Mouse (Mus musculus) embryo, embryonic 9.5 days (tissue): ENCODE data around the gene Hivep2.

Experiments used
- DNase-seq: peaks from one replicate; pipeline ENCODE4 v3.0.0-alpha.2; 2017; ENCODE audit errors: extremely low spot score

The Hivep2 gene

GRCm38 (mm10) chr10:13965974-13966829 is at the start of gene Hivep2:
Hivep2 (plus strand) TSS chr10:13966075.
- DNase-seq: peak; percentile 77

DNA sequence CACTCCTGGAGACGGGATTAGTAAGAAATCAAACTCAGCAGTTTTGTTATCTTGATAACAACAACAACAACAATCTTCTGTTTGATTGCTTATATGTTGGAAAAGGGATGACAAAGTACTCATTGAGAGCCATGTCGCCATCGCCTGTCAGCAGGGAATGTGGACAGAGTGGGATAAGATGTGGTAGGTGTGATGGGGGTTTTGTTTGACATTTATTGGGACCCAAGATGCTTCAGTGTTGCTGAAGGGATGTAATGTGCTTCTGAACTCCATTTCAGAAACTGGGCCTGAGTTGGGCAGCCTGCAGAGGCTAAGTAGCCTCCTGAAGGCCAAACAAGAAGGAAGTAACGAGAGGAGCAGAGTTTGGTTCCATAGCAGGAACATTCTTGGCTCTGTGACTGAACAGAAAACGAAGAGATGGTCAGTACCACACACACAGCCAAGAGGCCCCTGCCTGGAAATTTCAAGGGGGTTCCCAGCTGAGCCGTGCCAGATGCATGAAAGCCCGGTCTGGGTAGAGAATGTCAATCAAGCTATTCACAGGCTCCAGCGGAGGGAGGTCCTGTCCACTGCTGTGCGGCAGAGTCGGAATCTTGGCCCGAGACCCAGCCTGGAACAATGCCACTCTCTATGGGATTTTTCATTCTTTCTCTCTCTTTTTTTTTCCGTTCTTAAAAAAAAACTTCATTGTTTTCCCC is 49.1 kb upstream of the Hivep2 start:
- peak; percentile 36 for DNase-seq

- no peak for DNase-seq
Measured at GRCm38 (mm10) chr10:13921641-13922385, 44.1 kb upstream of the Hivep2 start.

GRCm38 (mm10) chr10:13929306-13929705 is 36.6 kb upstream of the Hivep2 start:
- DNase-seq: no peak

DNA sequence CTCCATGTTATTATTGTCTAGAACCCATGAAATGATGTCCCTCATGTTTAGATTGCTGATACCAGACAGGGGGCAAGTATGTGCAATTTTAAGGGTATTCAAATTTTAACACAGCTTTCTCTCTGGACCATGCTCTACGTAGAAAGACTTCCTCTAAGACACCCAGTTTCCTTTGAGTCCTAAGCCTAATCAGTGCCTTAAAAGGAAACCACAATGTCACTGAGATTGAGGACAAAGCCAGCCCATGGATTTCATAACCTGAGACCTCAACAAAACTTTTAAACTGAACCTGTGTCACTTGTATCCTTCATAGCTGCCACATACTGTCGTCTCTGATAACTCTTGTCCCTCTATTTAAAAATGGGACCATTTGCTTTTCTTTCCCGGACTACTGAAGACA is 33.7 kb upstream of the Hivep2 start:
- no peak for DNase-seq

DNA sequence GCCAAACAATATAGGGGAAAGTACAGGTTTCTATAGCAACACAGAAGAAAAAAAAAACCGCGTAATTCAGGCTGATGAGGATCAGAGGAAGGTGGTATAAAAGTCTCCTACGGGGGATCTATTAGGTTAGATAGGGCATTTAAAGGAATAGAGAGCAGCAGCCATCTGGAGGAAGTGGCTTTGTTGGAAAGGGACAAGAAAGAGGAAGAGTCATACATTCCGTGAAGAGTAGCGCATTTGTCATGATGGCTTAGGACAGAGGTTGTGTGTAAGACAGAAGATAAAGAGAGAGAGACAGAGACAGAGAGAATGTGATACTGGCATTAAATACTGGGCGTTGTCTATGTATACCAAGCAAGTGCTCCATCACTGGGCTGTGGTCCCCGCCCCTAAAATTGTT is 32.6 kb upstream of the Hivep2 start:
- no peak for DNase-seq

DNA sequence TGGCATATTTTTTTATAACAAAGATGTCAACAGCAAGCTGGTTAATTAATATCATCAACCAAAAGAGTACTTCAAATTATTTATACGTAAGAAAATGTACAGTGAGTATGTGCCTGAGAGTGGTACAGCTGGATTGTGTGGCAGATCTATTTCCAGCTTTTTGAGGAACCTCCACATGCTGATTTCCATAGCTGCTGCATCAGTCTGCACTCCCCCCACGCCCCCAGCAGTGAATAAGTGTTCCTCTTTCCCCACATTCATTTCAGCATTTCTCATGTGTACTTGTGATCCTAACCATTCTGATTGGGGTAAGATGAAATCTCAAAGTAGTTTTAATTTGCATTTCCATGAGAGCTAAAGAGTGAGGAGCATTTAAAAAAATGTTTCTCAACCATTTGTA is 30.2 kb upstream of the Hivep2 start:
- DNase-seq: no peak

GRCm38 (mm10) chr10:13941406-13941805 is 24.5 kb upstream of the Hivep2 start:
- DNase-seq: no peak

GRCm38 (mm10) chr10:13943706-13944105 is 22.2 kb upstream of the Hivep2 start:
- no peak for DNase-seq

DNA sequence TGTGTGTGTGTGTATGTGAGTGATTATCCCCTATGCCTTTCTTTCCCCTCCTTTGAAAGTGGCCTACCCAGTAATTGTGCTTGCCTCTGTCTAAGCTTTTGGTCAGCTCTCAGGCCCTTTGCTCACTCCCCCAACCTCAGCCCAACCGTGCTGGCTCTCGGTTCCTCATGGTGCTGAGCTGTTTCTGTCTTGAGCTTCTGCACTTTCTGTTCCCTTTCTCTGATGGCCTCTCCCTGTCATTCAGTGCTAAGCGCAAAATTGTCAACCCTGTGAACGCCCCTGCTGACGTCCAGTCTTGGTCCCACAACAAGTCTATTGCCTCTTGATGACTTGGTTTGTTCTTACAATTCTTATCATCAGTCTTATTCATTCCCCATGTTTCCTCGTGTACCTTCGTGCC is 19.4 kb upstream of the Hivep2 start:
- DNase-seq: no peak

DNA sequence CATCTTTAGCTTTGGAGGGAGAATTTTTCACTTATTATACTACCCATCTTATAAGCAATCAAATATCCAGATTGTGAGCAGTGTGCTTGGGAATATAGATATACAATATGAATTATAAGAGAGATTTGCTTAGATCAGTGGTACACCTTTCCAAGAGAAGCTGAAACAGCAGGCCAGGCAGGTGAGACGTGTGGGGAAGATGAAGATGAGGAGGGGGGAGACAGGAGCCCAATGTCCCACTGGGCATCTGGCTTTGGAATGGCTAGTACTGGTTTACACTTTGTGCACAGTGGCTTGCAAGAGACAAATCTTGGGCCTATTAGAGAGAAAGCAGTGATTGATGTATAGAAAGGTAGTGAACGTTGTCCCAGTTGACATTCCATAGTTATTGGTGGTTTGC is 2.9 kb upstream of the Hivep2 start:
- DNase-seq: no peak

- no peak for DNase-seq
Measured at GRCm38 (mm10) chr10:13963908-13964500, 1.9 kb upstream of the Hivep2 start.

DNA sequence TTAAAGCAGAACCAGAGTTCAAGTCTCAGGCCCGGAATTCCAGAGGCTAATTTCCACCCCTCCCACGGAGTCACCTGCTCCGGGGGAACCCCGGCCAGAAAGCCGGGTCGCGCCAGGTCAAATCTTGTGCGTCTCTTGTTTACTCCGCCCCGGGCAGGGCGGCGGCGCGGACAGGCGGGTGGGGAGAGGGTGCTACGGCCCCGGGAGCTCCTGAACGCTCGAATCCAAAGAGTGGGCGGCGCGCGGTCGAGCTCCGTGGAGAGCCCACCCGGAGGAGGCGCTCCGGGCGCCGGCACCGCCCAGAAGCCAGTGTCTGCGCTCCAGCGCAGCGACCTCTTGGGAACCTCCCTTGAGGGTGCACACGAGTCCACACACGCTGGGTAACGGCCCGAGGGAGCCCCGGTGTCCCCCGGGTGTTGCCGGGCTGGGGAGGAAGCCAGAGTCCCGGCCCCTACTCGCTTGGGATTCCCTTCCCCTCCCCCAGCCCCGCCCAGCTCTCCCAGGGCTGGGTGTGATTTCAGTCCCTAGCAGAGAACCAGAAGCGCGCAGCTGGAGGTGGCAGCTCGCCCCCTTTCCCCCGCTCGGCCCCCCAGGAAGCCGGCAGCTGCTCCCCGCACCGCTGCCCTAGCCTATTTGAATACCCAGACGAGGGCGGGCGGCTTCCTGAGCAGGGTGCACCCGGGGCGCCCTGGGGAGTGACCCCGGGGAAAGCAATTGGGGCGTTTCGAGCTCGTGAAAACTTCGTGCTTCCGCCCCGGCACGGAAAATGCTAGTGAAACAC is 1.2 kb upstream of the Hivep2 start:
- peak; percentile 66 for DNase-seq

DNA sequence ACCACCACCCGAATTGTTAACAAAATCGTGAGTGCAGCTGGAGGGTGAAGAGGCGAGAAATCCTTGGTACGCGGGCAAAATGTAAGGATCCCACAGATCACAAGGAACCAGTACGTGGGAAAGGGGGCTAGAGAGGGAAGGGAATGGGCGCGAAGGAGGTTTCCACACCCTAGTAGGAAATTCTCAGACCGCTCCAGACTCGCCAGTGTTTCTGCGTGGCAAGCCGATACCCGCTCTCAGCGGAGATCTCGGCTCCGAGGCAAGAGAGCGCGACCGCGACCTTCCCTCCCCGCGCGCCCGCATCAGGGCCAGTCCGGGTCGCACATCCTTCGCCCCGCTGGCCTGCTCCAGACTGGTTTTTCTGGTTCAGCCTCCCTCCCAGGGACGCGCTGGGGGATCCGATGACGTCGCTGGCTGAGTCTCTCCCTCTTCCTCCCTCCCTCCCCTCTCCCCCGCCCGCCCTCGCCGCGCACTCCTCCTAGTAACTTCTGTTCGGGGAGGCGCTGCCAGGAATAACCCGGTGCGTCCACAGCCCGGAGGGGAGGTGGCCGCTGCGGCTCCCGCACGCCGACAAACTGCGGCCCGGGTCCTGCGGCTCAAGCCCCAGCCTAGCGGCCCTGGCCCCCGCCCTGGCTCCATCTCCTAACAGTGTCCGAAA is 430 bp upstream of the Hivep2 start:
- DNase-seq: peak; percentile 90

GRCm38 (mm10) chr10:13966830-13967450 is 1.1 kb downstream of the Hivep2 start:
- no peak for DNase-seq

- peak; percentile 72 for DNase-seq
Measured at GRCm38 (mm10) chr10:13967451-13968233, 1.8 kb downstream of the Hivep2 start.

DNA sequence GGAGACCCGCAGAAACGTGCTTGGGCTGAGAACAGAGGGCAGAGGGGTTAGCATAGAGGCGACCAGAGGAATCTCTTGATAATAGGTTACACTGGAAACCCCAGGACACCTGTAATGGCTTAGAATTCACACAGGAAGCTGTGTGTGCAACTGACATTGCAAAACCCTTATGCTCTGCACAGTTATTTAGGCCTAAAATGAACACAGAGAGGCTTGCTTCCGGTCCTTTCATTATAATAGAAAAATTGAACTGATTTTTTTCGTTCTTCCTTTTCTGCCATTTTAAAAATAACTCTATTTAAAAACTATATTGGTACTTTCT is 2.3 kb downstream of the Hivep2 start:
- DNase-seq: no peak

GRCm38 (mm10) chr10:13968989-13969388 is 3.1 kb downstream of the Hivep2 start:
- peak; percentile 47 for DNase-seq

- DNase-seq: no peak
Measured at GRCm38 (mm10) chr10:13970321-13970720, 4.4 kb downstream of the Hivep2 start.

GRCm38 (mm10) chr10:13971268-13971667 is 5.4 kb downstream of the Hivep2 start:
- no peak for DNase-seq
